Mouse (Mus musculus) liver, postnatal 0 days (tissue): ENCODE data around the gene Pla2r1.

Experiments
- CTCF ChIP-seq: sonication (generic); IDR thresholded peaks from 2 replicates; pipeline ENCODE4 v1.5.1; 2016; ENCODE audit warnings: antibody characterized with exemption, low read depth
- EP300 ChIP-seq: IDR thresholded peaks from 2 replicates; pipeline ENCODE4 v1.6.1; 2016; ENCODE audit warnings: antibody characterized with exemption, low read depth, mild to moderate bottlenecking

GRCm38 (mm10) chr2:60418075-60418474, 135.0 kb downstream of the Pla2r1 start:
- TF ChIP-seq CTCF (peak; percentile 91), EP300 (no peak)
